Mouse (Mus musculus) neural tube, embryonic 13.5 days (tissue): ENCODE results near the gene Znhit2. TPM values are rescaled to one million over a fixed set of nuclear protein-coding genes. Genes with fewer than 3 reads are reported as not detected.

Source experiments
- ATAC-seq: fragments of 200-750 bp; cut with Nextera tagmentation; 2 replicates; pipeline ENCODE4 v1.8.0; 2017; ENCODE audit warnings: low read depth, mild to moderate bottlenecking, moderate TSS enrichment, moderate library complexity
- H3K27ac ChIP-seq: fragments of 300-500 bp; sonication (generic); replicated peaks from 2 replicates; pipeline ENCODE4 v1.5.1; 2015; ENCODE audit warnings: moderate library complexity, mild to moderate bottlenecking, inconsistent platforms
- H3K27me3 ChIP-seq: fragments of 300-500 bp; sonication (generic); 2 replicates; pipeline ENCODE4 v1.6.1; 2015; ENCODE audit warnings: mild to moderate bottlenecking, inconsistent platforms
- H3K36me3 ChIP-seq: fragments of 300-500 bp; sonication (generic); 2 replicates; pipeline ENCODE4 v1.6.1; 2015; ENCODE audit warnings: mild to moderate bottlenecking, inconsistent platforms
- H3K4me1 ChIP-seq: fragments of 300-500 bp; sonication (generic); replicated peaks from 2 replicates; pipeline ENCODE4 v1.6.1; 2015; ENCODE audit warnings: inconsistent platforms
- H3K4me2 ChIP-seq: fragments of 300-500 bp; sonication (generic); 2 replicates; pipeline ENCODE4 v1.6.1; 2015; ENCODE audit warnings: inconsistent platforms, mild to moderate bottlenecking, moderate library complexity
- H3K4me3 ChIP-seq: fragments of 300-500 bp; sonication (generic); 2 replicates; pipeline ENCODE4 v1.5.1; 2015; ENCODE audit warnings: mild to moderate bottlenecking, inconsistent platforms
- H3K9ac ChIP-seq: fragments of 300-500 bp; sonication (generic); 2 replicates; pipeline ENCODE4 v1.6.1; 2015; ENCODE audit warnings: moderate library complexity, mild to moderate bottlenecking, inconsistent platforms
- H3K9me3 ChIP-seq: fragments of 300-500 bp; sonication (generic); 2 replicates; pipeline ENCODE4 v1.6.1; 2016; ENCODE audit warnings: inconsistent platforms
- WGBS: fragments of 180-500 bp; shearing (Covaris S2); methylation state at CpG from one replicate; pipeline ENCODE4 v1.1.7; 2015; 5-methylcytosine and 5-hydroxymethylcytosine counted together
- microRNA-seq: library from miRNA; unstranded; fragments of <30 nt; microRNA quantifications from one replicate; pipeline ENCODE4, GENCODE M21; 2016
- polyA plus RNA-seq: library from polyadenylated mRNA; unstranded; fragments of >200 nt; fragmentation: Nextera tagmentation; extraction: Ambion mirVana; gene quantifications from 2 replicates; pipeline ENCODE4 v1.2.1, GENCODE M21; 2015

Znhit2 gene
- polyA plus RNA-seq, 1 experiment from 2014 or later, result 28.1 TPM

GRCm38 (mm10) chr19:6084478-6085248 lies 23.7 kb downstream of the Znhit2 start, which contains the start of the genes Zfpl1 and Cdca5:
Zfpl1 (minus strand) TSS chr19:6084956.
Cdca5 (plus strand) TSS chr19:6084983.
- Histone ChIP-seq H3K9ac (peak within 1 kb of the TSS; percentile 85), H3K9me3 (no peaks in the 10 kb centered on the region), H3K27ac (peak within 1 kb of the TSS; percentile 67), H3K4me3 (peak within 1 kb of the TSS; percentile 70), H3K4me1 (peaks cover 27% of the 10 kb centered on the region), H3K4me2 (peak within 1 kb of the TSS; percentile 95), H3K36me3 (peaks cover 33% of the 10 kb centered on the region), H3K27me3 (no peaks in the 10 kb centered on the region)
- under 1% methylated on average over 58 of the region's 58 CpGs for WGBS
- peak; percentile 92 for ATAC-seq

DNA sequence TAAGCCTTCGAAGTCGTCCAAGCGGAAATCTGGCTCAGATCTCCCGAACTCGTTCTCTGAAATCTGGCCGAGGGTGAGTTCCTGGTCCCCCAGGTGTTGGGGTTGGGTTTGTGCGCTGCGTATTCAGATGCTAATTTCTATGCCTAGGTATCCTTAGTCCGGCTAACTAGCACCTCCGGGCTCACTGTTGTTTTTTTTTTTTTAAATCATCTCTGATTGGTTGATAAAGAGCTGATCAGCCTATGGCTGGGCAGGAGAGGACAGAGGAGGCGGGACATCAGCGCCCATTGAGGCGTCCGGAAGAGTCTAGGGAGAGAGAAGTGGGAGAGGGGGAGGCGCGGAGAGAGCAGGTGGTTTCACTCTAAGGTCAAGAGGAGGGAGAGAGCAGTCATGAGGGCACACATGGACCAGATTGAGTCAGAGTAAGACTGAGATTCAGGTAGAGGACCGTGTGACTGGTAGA lies 24.5 kb downstream of the Znhit2 start:
- H3K4me2 ChIP-seq, result peak overlapping the region; percentile 95
- H3K4me1 ChIP-seq, result peaks cover 27% of the 10 kb centered on the region
- H3K27ac ChIP-seq, result no peak overlapping the region
- peak overlapping the region; percentile 60 for H3K9ac ChIP-seq
- H3K4me3 ChIP-seq, result peak overlapping the region; percentile 70
- WGBS, result 0% methylated on average over 17 of the region's 17 CpGs
- no peaks in the 10 kb centered on the region for H3K27me3 ChIP-seq
- H3K9me3 ChIP-seq, result no peaks in the 10 kb centered on the region
- peaks cover 33% of the 10 kb centered on the region for H3K36me3 ChIP-seq
- peak; percentile 76 for ATAC-seq

DNA sequence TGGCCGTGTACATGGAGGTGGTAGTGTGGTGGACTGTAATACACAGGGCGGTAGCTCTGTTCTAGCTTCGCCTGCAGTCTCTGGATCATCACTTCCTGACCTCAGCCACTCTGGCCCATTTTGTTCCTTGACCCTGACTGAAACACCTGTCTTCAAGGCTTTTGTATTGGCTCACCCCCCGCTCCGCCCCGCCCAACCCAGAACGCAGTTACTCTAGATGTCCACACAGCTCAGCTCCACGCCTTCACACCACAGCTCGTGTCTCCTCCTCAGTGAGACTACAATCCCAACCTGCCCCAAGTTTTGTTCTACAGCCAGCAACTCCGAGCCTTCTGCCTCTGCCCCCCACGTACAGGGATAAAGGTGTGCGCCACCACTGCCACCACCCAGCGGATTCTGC lies 27.8 kb downstream of the Znhit2 start:
- Histone ChIP-seq H3K36me3 (peaks cover 14% of the 10 kb centered on the region; the same call in 1 of the 2 replicates), H3K27me3 (no peaks in the 10 kb centered on the region), H3K4me3 (no peak overlapping the region), H3K4me1 (peaks cover 18% of the 10 kb centered on the region), H3K4me2 (no peak overlapping the region), H3K9ac (no peak overlapping the region), H3K9me3 (no peaks in the 10 kb centered on the region), H3K27ac (no peak overlapping the region)
- no peak for ATAC-seq
- WGBS, result 90% methylated on average over 13 of the region's 13 CpGs

- no peak for ATAC-seq
- H3K4me2 ChIP-seq, result no peak within 1 kb of the TSS
- no peak within 1 kb of the TSS for H3K4me3 ChIP-seq
- no peaks in the 10 kb centered on the region for H3K27me3 ChIP-seq
- no peak within 1 kb of the TSS for H3K27ac ChIP-seq
- H3K4me1 ChIP-seq, result no peaks in the 10 kb centered on the region
- no peaks in the 10 kb centered on the region for H3K9me3 ChIP-seq
- H3K9ac ChIP-seq, result no peak within 1 kb of the TSS
- H3K36me3 ChIP-seq, result peaks cover 14% of the 10 kb centered on the region; the same call in 1 of the 2 replicates
- WGBS, result 89% methylated on average over 7 of the region's 7 CpGs
Measured at GRCm38 (mm10) chr19:6094119-6094518, 33.1 kb downstream of the Znhit2 start, which contains the start of gene AC131692.1. AC131692.1 (plus strand) TSS chr19:6094419.

DNA sequence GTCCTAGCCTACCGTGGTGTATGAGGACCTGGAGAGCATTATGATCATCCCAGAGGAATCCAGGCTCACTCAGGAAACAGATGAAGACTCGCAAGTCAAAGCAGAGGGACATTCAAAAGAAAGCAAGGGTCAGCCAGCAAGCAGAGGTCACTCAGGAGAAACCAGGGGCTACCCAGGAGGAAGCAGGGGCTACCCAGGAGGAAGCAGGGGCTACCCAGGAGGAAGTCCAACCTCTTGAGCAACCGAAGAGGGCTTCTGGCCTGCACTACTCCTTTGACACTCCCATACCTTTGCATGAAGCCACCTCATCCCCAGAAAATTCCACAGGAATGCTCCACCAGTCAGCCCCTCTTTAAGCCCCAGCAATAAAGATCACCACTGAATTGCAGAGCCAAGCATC lies 36.9 kb downstream of the Znhit2 start:
- 89% methylated on average over 3 of the region's 3 CpGs for WGBS
- no peaks in the 10 kb centered on the region for H3K27me3 ChIP-seq
- H3K4me1 ChIP-seq, result no peaks in the 10 kb centered on the region
- H3K9ac ChIP-seq, result no peak overlapping the region
- no peak overlapping the region for H3K4me2 ChIP-seq
- H3K27ac ChIP-seq, result no peak overlapping the region
- no peak for ATAC-seq
- no peak overlapping the region for H3K4me3 ChIP-seq
- H3K9me3 ChIP-seq, result no peaks in the 10 kb centered on the region
- no peaks in the 10 kb centered on the region for H3K36me3 ChIP-seq

GRCm38 (mm10) chr19:6101186-6101585 lies 40.2 kb downstream of the Znhit2 start:
- WGBS, result 45% methylated on average over 6 of the region's 6 CpGs

GRCm38 (mm10) chr19:6102169-6102853 lies 41.3 kb downstream of the Znhit2 start:
- 81% methylated on average over 6 of the region's 6 CpGs for WGBS
- ATAC-seq, result no peak
- no peak overlapping the region for H3K27ac ChIP-seq

More at GRCm38 (mm10) chr19:6101186-6101585, 40.2 kb downstream of the Znhit2 start:
- Histone ChIP-seq H3K4me3 (no peak overlapping the region), H3K9me3 (no peaks in the 10 kb centered on the region), H3K27me3 (no peaks in the 10 kb centered on the region), H3K4me2 (no peak overlapping the region), H3K4me1 (no peaks in the 10 kb centered on the region), H3K36me3 (no peaks in the 10 kb centered on the region), H3K9ac (no peak overlapping the region), H3K27ac (no peak overlapping the region)
- no peak for ATAC-seq

DNA sequence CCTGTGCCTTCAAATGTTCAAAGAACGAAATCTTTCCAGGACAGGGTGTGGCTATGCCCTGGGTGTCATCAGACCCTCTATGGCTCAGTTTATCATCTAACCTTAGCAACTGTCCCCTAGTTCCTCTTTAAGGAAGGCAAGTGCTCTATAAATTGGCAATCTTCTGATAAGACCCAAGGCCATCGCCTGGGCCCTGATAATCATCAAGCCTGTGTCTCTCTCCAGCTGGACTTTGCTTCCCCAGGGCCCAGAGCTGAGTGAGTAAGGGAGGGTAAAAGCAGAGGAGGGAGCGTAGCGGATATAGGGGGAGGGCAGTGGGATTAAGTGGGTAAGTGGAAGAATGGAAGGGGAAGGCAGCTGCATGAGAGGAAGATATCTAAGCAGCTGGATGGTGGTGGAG lies 43.5 kb downstream of the Znhit2 start:
- Histone ChIP-seq H3K9ac (0 out of 2 replicates have a peak overlapping the region, but pooled peaks have one; percentile 8), H3K27me3 (no peaks in the 10 kb centered on the region), H3K27ac (no peak overlapping the region), H3K4me1 (no peaks in the 10 kb centered on the region), H3K36me3 (no peaks in the 10 kb centered on the region), H3K4me2 (no peak overlapping the region), H3K9me3 (no peaks in the 10 kb centered on the region), H3K4me3 (no peak overlapping the region)
- no peak for ATAC-seq
- 94% methylated on average over 4 of the region's 4 CpGs for WGBS

More at GRCm38 (mm10) chr19:6102169-6102853, 41.3 kb downstream of the Znhit2 start:
- H3K27me3 ChIP-seq, result no peaks in the 10 kb centered on the region
- no peak overlapping the region for H3K4me2 ChIP-seq
- H3K9ac ChIP-seq, result no peak overlapping the region
- no peak overlapping the region for H3K4me3 ChIP-seq
- H3K9me3 ChIP-seq, result no peaks in the 10 kb centered on the region
- no peaks in the 10 kb centered on the region for H3K36me3 ChIP-seq
- H3K4me1 ChIP-seq, result no peaks in the 10 kb centered on the region

GRCm38 (mm10) chr19:6105586-6105985 lies 44.6 kb downstream of the Znhit2 start, which contains the start of gene Naaladl1:
Naaladl1 (plus strand) TSS chr19:6105782.
- Histone ChIP-seq H3K36me3 (no peaks in the 10 kb centered on the region), H3K4me3 (no peak within 1 kb of the TSS), H3K9ac (0 out of 2 replicates have a peak within 1 kb of the TSS, but pooled peaks have one; percentile 8), H3K4me1 (no peaks in the 10 kb centered on the region), H3K9me3 (no peaks in the 10 kb centered on the region), H3K27me3 (no peaks in the 10 kb centered on the region), H3K27ac (no peak within 1 kb of the TSS), H3K4me2 (no peak within 1 kb of the TSS)
- 90% methylated on average over 7 of the region's 7 CpGs for WGBS
- ATAC-seq, result no peak

Small RNA genes lying within 50 kb of the gene (microRNA-seq; reads per million reads assigned to microRNA genes)
- gene Mir6988, result 1.8 reads per million, percentile 5 among the genes with 10 or more reads in this experiment

Other genes with a start within 250 kb of the Znhit2 start
- 21.1 and 23.3 TPM in 2 replicates for gene Frmd8, start 185.9 kb upstream of the Znhit2 start, polyA plus RNA-seq
- gene Slc25a45, start 183.4 kb upstream of the Znhit2 start, polyA plus RNA-seq, result 1.6 and 2.3 TPM in 2 replicates
- 11.1 and 11.4 TPM in 2 replicates for gene Tigd3, start 167.0 kb upstream of the Znhit2 start, polyA plus RNA-seq
- 117 and 135 TPM in 2 replicates for gene Dpf2, start 148.2 kb upstream of the Znhit2 start, polyA plus RNA-seq
- gene Cdc42ep2, start 136.4 kb upstream of the Znhit2 start, polyA plus RNA-seq, result 11.8 and 13.5 TPM in 2 replicates
- 20.8 and 24.8 TPM in 2 replicates for gene Pola2, start 97.0 kb upstream of the Znhit2 start, polyA plus RNA-seq
- not detected in 2 replicates for gene Slc22a20, start 75.0 kb upstream of the Znhit2 start, polyA plus RNA-seq
- gene Capn1, start 45.3 kb upstream of the Znhit2 start, polyA plus RNA-seq, result 6.9 and 7.5 TPM in 2 replicates
- gene Syvn1, start 14.6 kb upstream of the Znhit2 start, polyA plus RNA-seq, result 36.2 and 37.0 TPM in 2 replicates
- 65.5 and 68.2 TPM in 2 replicates for gene Mrpl49, start 3.4 kb upstream of the Znhit2 start, polyA plus RNA-seq
- gene Fau, start 3.3 kb upstream of the Znhit2 start, polyA plus RNA-seq, result 578 and 624 TPM in 2 replicates
- 48.4 and 49.6 TPM in 2 replicates for gene Tm7sf2, start 7.2 kb downstream of the Znhit2 start, polyA plus RNA-seq
- 74.2 and 74.5 TPM in 2 replicates for gene Vps51, start 16.0 kb downstream of the Znhit2 start, polyA plus RNA-seq
- not detected in 2 replicates for gene Tmem262, start 18.8 kb downstream of the Znhit2 start, polyA plus RNA-seq
- gene Gm28374, start 21.1 kb downstream of the Znhit2 start, polyA plus RNA-seq, result 1.7 and 1.9 TPM in 2 replicates
- gene Zfpl1, start 23.8 kb downstream of the Znhit2 start, polyA plus RNA-seq, result 73.2 and 85.7 TPM in 2 replicates
- 6.4 and 7.3 TPM in 2 replicates for gene Cdca5, start 23.8 kb downstream of the Znhit2 start, polyA plus RNA-seq
- gene AC131692.1, start 33.2 kb downstream of the Znhit2 start, polyA plus RNA-seq, result not detected in 2 replicates
- gene Naaladl1, start 44.6 kb downstream of the Znhit2 start, polyA plus RNA-seq, result 0.23 and 0.32 TPM in 2 replicates
- gene Sac3d1, start 57.5 kb downstream of the Znhit2 start, polyA plus RNA-seq, result 44.7 and 46.9 TPM in 2 replicates
- gene Snx15, start 67.1 kb downstream of the Znhit2 start, polyA plus RNA-seq, result 51.6 and 56.8 TPM in 2 replicates
- not detected in 2 replicates for gene Batf2, start 79.8 kb downstream of the Znhit2 start, polyA plus RNA-seq
- 111 and 126 TPM in 2 replicates for gene Arl2, start 80.4 kb downstream of the Znhit2 start, polyA plus RNA-seq
- not detected in 2 replicates for gene Majin, start 123.2 kb downstream of the Znhit2 start, polyA plus RNA-seq
- 0.72 TPM in 1 of 2 replicates, not detected in the other for gene Gpha2, start 165.2 kb downstream of the Znhit2 start, polyA plus RNA-seq
- gene Ppp2r5b, start 174.7 kb downstream of the Znhit2 start, polyA plus RNA-seq, result 103 and 111 TPM in 2 replicates
- 11.6 and 11.8 TPM in 2 replicates for gene Atg2a, start 180.5 kb downstream of the Znhit2 start, polyA plus RNA-seq
- gene Ehd1, start 215.5 kb downstream of the Znhit2 start, polyA plus RNA-seq, result 85.5 and 101 TPM in 2 replicates
- gene Cdc42bpg, start 245.3 kb downstream of the Znhit2 start, polyA plus RNA-seq, result 0.26 and 0.57 TPM in 2 replicates